Mouse (Mus musculus): ENCODE measurements around the gene Hoxa6.

DNA sequence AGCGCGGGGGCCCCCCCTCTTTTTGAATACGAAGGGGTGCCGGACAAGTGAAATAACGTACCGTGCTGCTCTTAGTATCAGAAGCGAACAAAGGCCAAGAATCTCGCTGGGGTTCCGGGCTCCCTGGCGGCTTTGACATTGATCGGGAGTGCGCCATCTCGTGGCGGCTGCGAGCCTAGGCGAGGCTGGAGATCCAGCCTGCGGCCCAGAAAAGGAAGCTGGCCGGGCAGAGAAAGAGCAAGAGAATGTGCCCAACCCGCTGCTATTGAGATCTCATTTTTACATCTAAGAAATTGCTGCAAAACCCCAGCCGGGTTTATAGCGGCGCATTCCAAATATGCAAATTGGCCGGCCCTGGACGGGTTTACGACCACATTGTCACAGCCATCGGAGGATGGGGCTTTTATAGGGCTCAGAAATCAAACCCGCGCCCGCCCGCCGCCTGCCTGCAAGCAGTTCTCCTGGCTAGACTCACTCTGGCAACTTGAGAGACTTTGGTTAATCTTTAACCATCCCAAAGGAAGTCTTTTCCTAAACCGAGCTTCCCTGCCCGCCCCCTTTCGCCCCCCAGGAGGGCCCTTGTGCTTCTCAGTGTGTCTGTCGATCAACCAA lies 32.0 kb upstream of the Hoxa6 start, which contains the start of gene Hoxa10:
- TF ChIP-seq CTCF (IDR thresholded peaks at IDR 0.05; ENCODE audit: low read depth, low read length): peak; percentile 80
- TF ChIP-seq POLR2A (IDR thresholded peaks at IDR 0.05; ENCODE audit: borderline replicate concordance, low read depth, low read length): no peak

Measured in bone marrow macrophage, adult 2 months (primary cell).